Mouse (Mus musculus) heart, adult 2 months (tissue): ENCODE measurements around the gene Crip3.

Source experiments
- CTCF ChIP-seq: fragments of 200-600 bp; IDR thresholded peaks from 2 replicates; pipeline ENCODE4 v1.8.1; 2022; ENCODE audit warnings: antibody characterized with exemption, mild to moderate bottlenecking, moderate library complexity
- EP300 ChIP-seq: fragments of 200-500 bp; IDR thresholded peaks from 2 replicates; pipeline ENCODE4 v1.6.1; 2011; ENCODE audit warnings: low read depth, low read length, control low read depth; ENCODE audit not compliant: insufficient read depth
- POLR2A ChIP-seq: fragments of 200-500 bp; IDR thresholded peaks from 2 replicates; pipeline ENCODE4 v1.6.1; 2011; ENCODE audit warnings: mild to moderate bottlenecking, low read depth, low read length, control low read depth; ENCODE audit not compliant: insufficient read depth

DNA sequence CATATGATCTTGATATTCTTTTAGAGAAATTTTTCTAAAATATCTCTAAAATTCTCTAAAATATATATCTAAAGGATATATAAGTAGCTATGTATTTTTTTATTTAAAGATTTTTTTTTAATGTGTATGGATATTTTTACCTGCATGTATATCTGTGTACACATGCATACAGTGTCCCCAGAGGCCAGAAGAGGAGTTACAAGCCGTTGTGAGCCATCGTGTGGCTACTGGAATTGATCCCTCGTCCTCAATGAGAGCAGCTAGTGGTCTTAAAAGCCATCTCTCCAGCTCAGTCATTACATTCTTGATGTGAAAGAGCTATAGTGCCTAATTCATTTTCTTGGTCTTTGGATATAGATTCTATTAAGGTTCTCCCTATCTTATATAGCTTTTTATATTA lies 20.2 kb upstream of the Crip3 start:
- TF ChIP-seq POLR2A (no peak), CTCF (peak; percentile 63), EP300 (no peak)
